Mouse (Mus musculus): ENCODE measurements around the gene Asb6.

Asb6 gene

GRCm38 (mm10) chr2:30796382-30796781 is 33.8 kb downstream of the Asb6 start:
- peak; percentile 93 for DNase-seq (ENCODE audit: low spot score)

GRCm38 (mm10) chr2:30795889-30796275 is 34.3 kb downstream of the Asb6 start:
- DNase-seq (ENCODE audit: low spot score), result no peak

GRCm38 (mm10) chr2:30795271-30795888 is 34.8 kb downstream of the Asb6 start:
- no peak for DNase-seq (ENCODE audit: low spot score)

- DNase-seq (ENCODE audit: low spot score), result peak; percentile 91
These were observed 35.7 kb downstream of the Asb6 start for GRCm38 (mm10) chr2:30794179-30795108.

- DNase-seq (ENCODE audit: low spot score), result no peak
These were observed 38.1 kb downstream of the Asb6 start for GRCm38 (mm10) chr2:30792061-30792460.

GRCm38 (mm10) chr2:30787466-30787865 is 42.7 kb downstream of the Asb6 start:
- no peak for DNase-seq (ENCODE audit: low spot score)

- no peak for DNase-seq (ENCODE audit: low spot score)
These were observed 45.8 kb downstream of the Asb6 start for GRCm38 (mm10) chr2:30784078-30784994.

GRCm38 (mm10) chr2:30783346-30783745 is 46.8 kb downstream of the Asb6 start:
- DNase-seq (ENCODE audit: low spot score), result peak; percentile 63

- no peak for DNase-seq (ENCODE audit: low spot score)
These were observed 47.5 kb downstream of the Asb6 start for GRCm38 (mm10) chr2:30782312-30783290.

GRCm38 (mm10) chr2:30779241-30779640 is 50.9 kb downstream of the Asb6 start:
- DNase-seq (ENCODE audit: low spot score), result no peak

GRCm38 (mm10) chr2:30778235-30778634 is 51.9 kb downstream of the Asb6 start:
- DNase-seq (ENCODE audit: low spot score), result no peak

- DNase-seq (ENCODE audit: low spot score), result no peak
These were observed 52.9 kb downstream of the Asb6 start for GRCm38 (mm10) chr2:30777266-30777665.

- DNase-seq (ENCODE audit: low spot score), result no peak
These were observed 54.2 kb downstream of the Asb6 start for GRCm38 (mm10) chr2:30775955-30776354.

GRCm38 (mm10) chr2:30773313-30774005 is 56.7 kb downstream of the Asb6 start:
- no peak for DNase-seq (ENCODE audit: low spot score)

Data from left cerebral cortex, adult 11 months (tissue).